ENCODE assay signal across 8 mouse cellular contexts in the genomic region with DNA sequence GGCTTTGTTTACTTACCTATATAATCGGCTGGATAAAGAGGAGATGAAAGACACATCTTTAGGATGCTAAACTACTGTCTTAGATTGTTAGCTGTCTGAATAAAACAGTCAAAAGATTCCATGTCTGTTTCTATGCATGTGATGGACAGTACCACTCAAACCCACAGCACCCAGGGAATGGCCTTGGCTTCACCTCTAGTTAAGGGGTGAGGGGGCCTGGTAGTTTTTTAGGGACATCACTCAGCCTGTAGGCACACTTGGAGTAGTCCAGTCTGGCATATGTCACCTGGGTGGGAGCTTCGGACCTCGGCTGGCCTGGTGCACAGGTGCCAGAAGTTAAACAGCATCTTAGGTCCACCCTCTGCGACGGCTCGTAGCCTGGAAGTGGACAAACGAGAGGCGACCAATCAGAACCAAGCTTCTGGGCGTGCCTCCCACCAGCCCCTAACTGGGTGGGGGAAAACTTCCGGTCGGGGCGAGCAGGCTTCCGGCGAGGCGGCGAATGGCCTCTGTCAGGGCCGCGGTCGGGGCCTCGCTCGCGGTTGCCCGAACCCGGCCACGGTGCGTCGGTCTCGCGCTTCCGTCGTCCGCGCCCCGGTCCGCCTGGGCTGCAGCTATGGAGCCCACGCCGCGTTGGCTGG. TPM values are rescaled to one million over a fixed set of nuclear protein-coding genes. Genes with fewer than 3 reads are reported as not detected.
DNase-seq lines count a peak whose midpoint lies in the region; ATAC-seq and TF ChIP-seq lines count a peak whose summit lies in the region.

Gene Selenoo, plus strand, starts transcription at position 478 of the 641 bp plus-strand sequence.

- peak; percentile 94 for ATAC-seq in hindbrain, postnatal 0 days
- peak; percentile 97 for ATAC-seq in megakaryocyte, adult 5-6 weeks (ENCODE audit: poor library complexity, severe bottlenecking)

- peak within 1 kb of the TSS; percentile 99 for H3K4me2 ChIP-seq in hindbrain, postnatal 0 days (ENCODE audit: low read depth, low read length)

- H3K4me3 ChIP-seq in gastrocnemius, adult 2 months = peak within 1 kb of the TSS; percentile 94
- peak within 1 kb of the TSS; percentile 95 for H3K4me3 ChIP-seq in hindbrain, postnatal 0 days (ENCODE audit: low read length)
- peak within 1 kb of the TSS; percentile 71 for H3K4me3 ChIP-seq in left cerebral cortex, adult 2 months

- peak; percentile 68 for DNase-seq in T-cell, adult 2 months (ENCODE audit: low spot score)
- peak; percentile 78 to 86 for DNase-seq in cerebellum, postnatal 4 days (ENCODE audit: low spot score in 2 of 2)
- DNase-seq in gastrocnemius, adult 2 months = peak; percentile 96
- peak; percentile 95 for DNase-seq in hindbrain, postnatal 0 days (ENCODE audit: low spot score)
- peak; percentile 89 to 90 for DNase-seq in left cerebral cortex, adult 2 months (ENCODE audit: extremely low spot score in 1 of 2, low spot score in 2 of 2)
- peak; percentile 90 to 91 for DNase-seq in right cerebral cortex, adult 2 months (ENCODE audit: low spot score in 2 of 2)
- peak; percentile 93 for DNase-seq in urinary bladder, postnatal 14 days (ENCODE audit: low spot score)

- peak within 1 kb of the TSS; percentile 97 for H3K27ac ChIP-seq in gastrocnemius, adult 2 months
- H3K27ac ChIP-seq in hindbrain, postnatal 0 days = peak within 1 kb of the TSS; percentile 89
- peak within 1 kb of the TSS; percentile 91 for H3K27ac ChIP-seq in left cerebral cortex, adult 2 months

- intact Hi-C loops in gastrocnemius, adult 2 months (cut with DNase I) = no loop called here
- intact Hi-C loops in left cerebral cortex, adult 2 months (cut with DNase I) = no loop called here

- WGBS in hindbrain, postnatal 0 days = 1% methylated on average over 38 of the region's 38 CpGs

- peak within 1 kb of the TSS; percentile 96 for H3K9ac ChIP-seq in hindbrain, postnatal 0 days (replicated peaks; ENCODE audit: low read length)

- H3K27me3 ChIP-seq in hindbrain, postnatal 0 days (ENCODE audit: insufficient read depth, low read length) = no peaks in the 10 kb centered on the region

- no peak for TF ChIP-seq CTCF in gastrocnemius, adult 2 months (IDR thresholded peaks at IDR 0.05)
- no peak for TF ChIP-seq CTCF in hindbrain, postnatal 0 days (IDR thresholded peaks at IDR 0.05; ENCODE audit: low read depth)
- no peak for TF ChIP-seq CTCF in left cerebral cortex, adult 2 months (IDR thresholded peaks at IDR 0.05)

- no peaks in the 10 kb centered on the region for H3K9me3 ChIP-seq in hindbrain, postnatal 0 days (ENCODE audit: low read length)

- peaks cover 8% of the 10 kb centered on the region; the same call in 1 of the 2 replicates for H3K4me1 ChIP-seq in hindbrain, postnatal 0 days (ENCODE audit: insufficient read depth, low read length)

- peaks cover 34% of the 10 kb centered on the region for H3K36me3 ChIP-seq in hindbrain, postnatal 0 days (ENCODE audit: insufficient read depth, low read length)

RNA-seq across cellular contexts. Expression of gene Selenoo, which starts in this region (rescaled TPM):
- total RNA-seq in gastrocnemius, adult 2 months (2021) = 10 to 100 TPM; 13.8 to 15.6 TPM
- 50.1 and 54.7 TPM in 2 replicates for total RNA-seq in hindbrain, postnatal 0 days (2014; rRNA removed)
- polyA plus RNA-seq in hindbrain, postnatal 0 days (2015; fragmentation: Nextera tagmentation; extraction: Ambion mirVana) = 20.4 and 21.9 TPM in 2 replicates
- 10 to 100 TPM; 21.1 to 21.3 TPM for total RNA-seq in left cerebral cortex, adult 2 months (2021)
- total RNA-seq in megakaryocyte, adult 5-6 weeks (2015) = 11.4 and 13.8 TPM in 2 replicates
- 17.4 and 18.0 TPM in 2 replicates for total RNA-seq in megakaryocyte, adult 5-6 weeks (2017)

Comparison
In these comparisons a context has a peak if more than half of its experiments do, and no peak if none do; other contexts are left out.
1. Peak in every context shown above with its lines: DNase-seq, ATAC-seq, H3K4me3 ChIP-seq and H3K27ac ChIP-seq.